Mouse (Mus musculus): ENCODE measurements around the gene Gm20538. TPM values are rescaled to one million over a fixed set of nuclear protein-coding genes. Genes with fewer than 3 reads are reported as not detected.

Gm20538 gene
- polyA plus RNA-seq, 1 experiment: not detected

DNA sequence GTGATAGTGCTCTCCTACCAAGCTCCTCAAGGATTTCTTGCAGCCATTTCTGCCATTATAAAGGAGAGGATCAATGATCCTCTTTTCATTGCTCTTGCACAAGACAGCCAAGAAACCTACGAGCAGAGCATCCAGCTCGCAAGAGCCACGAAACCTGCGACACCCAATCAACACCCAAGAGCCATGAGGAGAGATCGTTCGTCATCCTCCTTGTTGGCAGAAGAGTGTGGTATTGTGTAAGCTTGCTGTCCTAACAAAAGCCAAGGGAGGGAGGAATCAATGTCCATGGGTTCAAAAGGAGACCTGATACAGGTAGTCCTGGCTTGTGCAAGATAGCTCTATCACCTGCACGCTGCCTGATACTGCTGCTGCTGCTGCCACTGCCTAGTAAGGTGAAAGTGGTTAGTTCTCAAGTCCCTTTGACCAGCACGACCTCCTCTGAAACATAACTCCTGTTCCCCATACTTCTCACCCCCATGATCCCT lies 9.9 kb downstream of the Gm20538 start:
- H3K27me3 ChIP-seq (ENCODE audit: control insufficient read depth, insufficient read depth, low read length): no peaks in the 10 kb centered on the region
- no peaks in the 10 kb centered on the region; the same call in 1 of the 2 replicates for H3K36me3 ChIP-seq (ENCODE audit: control insufficient read depth, insufficient read depth, low read length)
- H3K27ac ChIP-seq (ENCODE audit: insufficient read depth, low read length): no peak overlapping the region
- H3K4me3 ChIP-seq (ENCODE audit: extremely low read depth, insufficient read depth, insufficient read length): no peak overlapping the region
- 89% methylated on average over 8 of the region's 8 CpGs for WGBS
- DNase-seq (ENCODE audit: low read depth in 1 of 2, low spot score in 2 of 2): no peak
- H3K4me1 ChIP-seq (ENCODE audit: control insufficient read depth, insufficient read depth, insufficient read length): peaks cover 5% of the 10 kb centered on the region; the same call in 1 of the 2 replicates
- TF ChIP-seq CTCF (IDR thresholded peaks at IDR 0.05; ENCODE audit: extremely low read depth, insufficient read depth, insufficient read length, insufficient replicate concordance) (no peak), POLR2A (IDR thresholded peaks at IDR 0.05; ENCODE audit: low read depth, low read length) (no peak)

DNA sequence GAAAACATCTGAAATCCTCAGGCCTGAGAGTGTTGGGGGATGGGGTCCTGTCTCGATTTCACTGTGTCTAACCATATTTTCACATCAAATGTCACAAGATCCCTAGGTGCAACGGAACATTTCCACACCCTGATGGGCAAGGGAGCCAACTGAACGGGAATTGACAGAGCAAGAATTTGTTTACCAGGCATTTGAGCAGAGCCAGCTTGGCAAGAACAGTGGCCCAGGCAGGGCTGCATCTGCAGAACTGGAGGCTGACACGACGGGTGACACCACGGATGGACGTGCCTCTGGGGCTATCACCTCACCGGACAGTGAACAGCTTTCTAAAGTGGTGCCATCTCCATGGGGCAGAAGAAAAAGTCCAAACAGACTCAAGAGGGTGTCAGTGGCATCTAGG lies 15.2 kb downstream of the Gm20538 start:
- H3K4me3 ChIP-seq (ENCODE audit: extremely low read depth, insufficient read depth, insufficient read length): no peak overlapping the region
- DNase-seq (ENCODE audit: low read depth in 1 of 2, low spot score in 2 of 2): no peak
- H3K27ac ChIP-seq (ENCODE audit: insufficient read depth, low read length): no peak overlapping the region
- 88% methylated on average over 8 of the region's 8 CpGs for WGBS
- H3K4me1 ChIP-seq (ENCODE audit: control insufficient read depth, insufficient read depth, insufficient read length): no peaks in the 10 kb centered on the region
- H3K27me3 ChIP-seq (ENCODE audit: control insufficient read depth, insufficient read depth, low read length): no peaks in the 10 kb centered on the region
- H3K36me3 ChIP-seq (ENCODE audit: control insufficient read depth, insufficient read depth, low read length): no peaks in the 10 kb centered on the region; the same call in 1 of the 2 replicates
- TF ChIP-seq POLR2A (IDR thresholded peaks at IDR 0.05; ENCODE audit: low read depth, low read length): no peak
- TF ChIP-seq CTCF (IDR thresholded peaks at IDR 0.05; ENCODE audit: extremely low read depth, insufficient read depth, insufficient read length, insufficient replicate concordance): no peak

GRCm38 (mm10) chr19:44535376-44535775 lies 17.3 kb downstream of the Gm20538 start:
- Histone ChIP-seq H3K4me1 (ENCODE audit: control insufficient read depth, insufficient read depth, insufficient read length) (no peaks in the 10 kb centered on the region), H3K36me3 (ENCODE audit: control insufficient read depth, insufficient read depth, low read length) (no peaks in the 10 kb centered on the region; the same call in 1 of the 2 replicates), H3K27ac (ENCODE audit: insufficient read depth, low read length) (no peak overlapping the region), H3K27me3 (ENCODE audit: control insufficient read depth, insufficient read depth, low read length) (no peaks in the 10 kb centered on the region), H3K4me3 (ENCODE audit: extremely low read depth, insufficient read depth, insufficient read length) (no peak overlapping the region)
- TF ChIP-seq POLR2A (IDR thresholded peaks at IDR 0.05; ENCODE audit: low read depth, low read length): no peak
- peak; percentile 9; the same call in 1 of the 2 replicates for TF ChIP-seq CTCF (IDR thresholded peaks at IDR 0.05; ENCODE audit: extremely low read depth, insufficient read depth, insufficient read length, insufficient replicate concordance)
- no peak for DNase-seq (ENCODE audit: low read depth in 1 of 2, low spot score in 2 of 2)
- WGBS: 49% methylated on average over 3 of the region's 3 CpGs

- Histone ChIP-seq H3K36me3 (ENCODE audit: control insufficient read depth, insufficient read depth, low read length) (no peaks in the 10 kb centered on the region; the same call in 1 of the 2 replicates), H3K4me3 (ENCODE audit: extremely low read depth, insufficient read depth, insufficient read length) (no peak overlapping the region), H3K27me3 (ENCODE audit: control insufficient read depth, insufficient read depth, low read length) (no peaks in the 10 kb centered on the region), H3K27ac (ENCODE audit: insufficient read depth, low read length) (no peak overlapping the region), H3K4me1 (ENCODE audit: control insufficient read depth, insufficient read depth, insufficient read length) (no peaks in the 10 kb centered on the region)
- no peak for DNase-seq (ENCODE audit: low read depth in 1 of 2, low spot score in 2 of 2)
- whole genome bisulfite sequencing: 86% methylated on average over 6 of the region's 6 CpGs
- no peak for TF ChIP-seq CTCF (IDR thresholded peaks at IDR 0.05; ENCODE audit: extremely low read depth, insufficient read depth, insufficient read length, insufficient replicate concordance)
- TF ChIP-seq POLR2A (IDR thresholded peaks at IDR 0.05; ENCODE audit: low read depth, low read length): no peak
Observed at GRCm38 (mm10) chr19:44530018-44530417, 22.6 kb downstream of the Gm20538 start.

DNA sequence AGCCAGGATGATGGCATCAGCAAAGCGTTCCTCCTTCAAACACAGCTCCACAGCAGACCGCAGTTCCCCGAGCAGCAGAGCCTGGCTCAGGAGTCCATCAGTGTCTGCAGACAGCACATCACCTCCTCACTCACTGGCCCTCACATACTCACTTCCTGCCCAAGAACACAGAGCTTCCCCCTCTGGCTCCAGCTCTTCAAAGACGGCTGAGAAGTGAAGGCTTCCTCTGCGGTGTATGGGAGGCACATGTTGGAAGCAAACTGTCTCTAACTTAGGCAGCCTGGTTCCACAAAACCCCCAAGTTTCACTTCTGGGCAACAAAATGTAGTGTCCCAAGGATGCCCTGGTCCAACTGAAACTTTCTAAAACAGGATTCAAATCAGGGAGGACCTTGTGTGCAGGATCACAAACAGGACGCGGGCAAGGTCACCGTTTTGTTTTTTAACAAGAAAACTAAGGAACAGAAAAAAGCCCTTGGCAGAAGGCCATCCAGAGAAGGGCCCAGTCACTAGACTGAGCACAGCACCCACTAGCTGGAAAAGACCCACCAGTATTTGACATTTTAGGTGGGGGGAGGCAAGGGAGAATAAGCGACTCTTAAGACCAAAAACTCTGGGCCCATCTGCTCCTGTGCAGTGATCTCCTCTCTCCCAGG lies 27.0 kb downstream of the Gm20538 start:
- no peaks in the 10 kb centered on the region for H3K27me3 ChIP-seq (ENCODE audit: control insufficient read depth, insufficient read depth, low read length)
- no peaks in the 10 kb centered on the region for H3K4me1 ChIP-seq (ENCODE audit: control insufficient read depth, insufficient read depth, insufficient read length)
- peak overlapping the region; percentile 15; the same call in 1 of the 2 replicates for H3K4me3 ChIP-seq (ENCODE audit: extremely low read depth, insufficient read depth, insufficient read length)
- no peaks in the 10 kb centered on the region for H3K36me3 ChIP-seq (ENCODE audit: control insufficient read depth, insufficient read depth, low read length)
- peak overlapping the region; percentile 30; the same call in 1 of the 2 replicates for H3K27ac ChIP-seq (ENCODE audit: insufficient read depth, low read length)
- TF ChIP-seq POLR2A (IDR thresholded peaks at IDR 0.05; ENCODE audit: low read depth, low read length) (no peak), CTCF (IDR thresholded peaks at IDR 0.05; ENCODE audit: extremely low read depth, insufficient read depth, insufficient read length, insufficient replicate concordance) (no peak)
- WGBS: 27% methylated on average over 9 of the region's 9 CpGs
- DNase-seq (ENCODE audit: low read depth in 1 of 2, low spot score in 2 of 2): no peak

- no peaks in the 10 kb centered on the region for H3K27me3 ChIP-seq (ENCODE audit: control insufficient read depth, insufficient read depth, low read length)
- WGBS: 69% methylated on average over 7 of the region's 7 CpGs
- no peak overlapping the region for H3K4me3 ChIP-seq (ENCODE audit: extremely low read depth, insufficient read depth, insufficient read length)
- H3K27ac ChIP-seq (ENCODE audit: insufficient read depth, low read length): no peak overlapping the region
- no peaks in the 10 kb centered on the region for H3K4me1 ChIP-seq (ENCODE audit: control insufficient read depth, insufficient read depth, insufficient read length)
- no peak for DNase-seq (ENCODE audit: low read depth in 1 of 2, low spot score in 2 of 2)
- no peak for TF ChIP-seq POLR2A (IDR thresholded peaks at IDR 0.05; ENCODE audit: low read depth, low read length)
- TF ChIP-seq CTCF (IDR thresholded peaks at IDR 0.05; ENCODE audit: extremely low read depth, insufficient read depth, insufficient read length, insufficient replicate concordance): no peak
- H3K36me3 ChIP-seq (ENCODE audit: control insufficient read depth, insufficient read depth, low read length): no peaks in the 10 kb centered on the region
Observed at GRCm38 (mm10) chr19:44519152-44519551, 33.5 kb downstream of the Gm20538 start.

Measured in spleen, adult 2 months (tissue).